Mouse (Mus musculus): Measurements from ENCODE around the gene Misp. TPM values are rescaled to one million over a fixed set of nuclear protein-coding genes. Genes with fewer than 3 reads are reported as not detected.

Misp gene
- polyA plus RNA-seq, 1 experiment, result 0.91 TPM

- no peak overlapping the region for H3K4me3 ChIP-seq (ENCODE audit: insufficient read depth, low read length)
- TF ChIP-seq CTCF (IDR thresholded peaks at IDR 0.05; ENCODE audit: low read depth, low read length) (no peak), POLR2A (IDR thresholded peaks at IDR 0.05; ENCODE audit: borderline replicate concordance, low read depth, low read length) (no peak)
- H3K4me1 ChIP-seq (ENCODE audit: control insufficient read depth, insufficient read depth, low read length), result no peaks in the 10 kb centered on the region
- no peak overlapping the region for H3K27ac ChIP-seq (ENCODE audit: insufficient read depth, low read depth, low read length)
Observed at GRCm38 (mm10) chr10:79818225-79818624, 2.6 kb upstream of the Misp start.

DNA sequence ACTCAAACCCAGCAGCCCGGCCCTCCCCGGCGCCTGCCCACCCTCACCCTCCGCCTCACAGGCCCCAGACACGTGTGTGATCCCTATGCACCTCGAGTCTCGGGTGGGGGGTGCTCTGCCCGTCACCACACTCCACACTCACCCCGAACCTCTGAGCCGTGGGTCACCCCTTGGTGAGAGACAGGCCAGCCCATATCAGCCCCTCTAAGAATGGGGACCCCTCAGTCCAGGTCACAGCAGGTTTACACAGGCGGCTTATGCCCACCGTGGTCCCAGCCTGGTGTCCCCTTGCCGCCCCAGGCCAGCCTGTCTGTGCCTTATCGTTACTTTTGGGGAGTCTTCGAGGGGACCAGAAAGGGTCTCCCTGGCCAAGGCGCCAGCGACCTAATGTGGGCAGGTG is 1.2 kb upstream of the Misp start:
- Histone ChIP-seq H3K27ac (ENCODE audit: insufficient read depth, low read depth, low read length) (no peak overlapping the region), H3K4me3 (ENCODE audit: insufficient read depth, low read length) (no peak overlapping the region), H3K4me1 (ENCODE audit: control insufficient read depth, insufficient read depth, low read length) (peaks cover 6% of the 10 kb centered on the region)
- no peak for TF ChIP-seq CTCF (IDR thresholded peaks at IDR 0.05; ENCODE audit: low read depth, low read length)
- no peak for TF ChIP-seq POLR2A (IDR thresholded peaks at IDR 0.05; ENCODE audit: borderline replicate concordance, low read depth, low read length)

GRCm38 (mm10) chr10:79820277-79820676 is 512 bp upstream of the Misp start:
- Histone ChIP-seq H3K27ac (ENCODE audit: insufficient read depth, low read depth, low read length) (no peak overlapping the region), H3K4me3 (ENCODE audit: insufficient read depth, low read length) (no peak overlapping the region), H3K4me1 (ENCODE audit: control insufficient read depth, insufficient read depth, low read length) (peaks cover 8% of the 10 kb centered on the region)
- TF ChIP-seq CTCF (IDR thresholded peaks at IDR 0.05; ENCODE audit: low read depth, low read length), result no peak

- TF ChIP-seq POLR2A (IDR thresholded peaks at IDR 0.05; ENCODE audit: borderline replicate concordance, low read depth, low read length) (no peak), CTCF (IDR thresholded peaks at IDR 0.05; ENCODE audit: low read depth, low read length) (no peak)
- no peak overlapping the region for H3K27ac ChIP-seq (ENCODE audit: insufficient read depth, low read depth, low read length)
- H3K4me3 ChIP-seq (ENCODE audit: insufficient read depth, low read length), result no peak overlapping the region
- H3K4me1 ChIP-seq (ENCODE audit: control insufficient read depth, insufficient read depth, low read length), result peaks cover 8% of the 10 kb centered on the region
Observed at GRCm38 (mm10) chr10:79821731-79822130, 942 bp downstream of the Misp start.

DNA sequence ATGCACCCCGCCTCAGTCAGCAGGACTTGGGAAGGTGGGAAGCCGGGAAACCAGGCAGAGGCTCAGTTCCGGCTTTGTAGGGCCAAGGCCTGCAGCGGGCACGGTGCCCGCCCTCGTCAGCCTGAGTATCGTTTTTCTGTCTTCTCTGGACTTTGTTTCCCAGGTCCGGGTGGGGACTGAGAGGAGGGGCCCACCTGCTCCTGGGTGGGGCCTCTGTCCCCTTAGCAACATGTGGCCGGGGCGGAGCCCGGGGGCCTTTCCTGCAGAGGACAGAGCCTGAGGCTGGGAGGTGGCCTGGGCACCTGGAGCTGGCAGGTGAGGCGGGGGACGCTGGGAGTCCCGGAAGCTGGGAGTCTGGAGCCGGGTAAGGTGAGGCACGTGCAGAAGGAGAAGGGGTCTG is 1.6 kb downstream of the Misp start:
- no peak overlapping the region for H3K27ac ChIP-seq (ENCODE audit: insufficient read depth, low read depth, low read length)
- no peak for TF ChIP-seq POLR2A (IDR thresholded peaks at IDR 0.05; ENCODE audit: borderline replicate concordance, low read depth, low read length)
- no peak for TF ChIP-seq CTCF (IDR thresholded peaks at IDR 0.05; ENCODE audit: low read depth, low read length)
- no peak overlapping the region for H3K4me3 ChIP-seq (ENCODE audit: insufficient read depth, low read length)
- H3K4me1 ChIP-seq (ENCODE audit: control insufficient read depth, insufficient read depth, low read length), result peaks cover 8% of the 10 kb centered on the region

DNA sequence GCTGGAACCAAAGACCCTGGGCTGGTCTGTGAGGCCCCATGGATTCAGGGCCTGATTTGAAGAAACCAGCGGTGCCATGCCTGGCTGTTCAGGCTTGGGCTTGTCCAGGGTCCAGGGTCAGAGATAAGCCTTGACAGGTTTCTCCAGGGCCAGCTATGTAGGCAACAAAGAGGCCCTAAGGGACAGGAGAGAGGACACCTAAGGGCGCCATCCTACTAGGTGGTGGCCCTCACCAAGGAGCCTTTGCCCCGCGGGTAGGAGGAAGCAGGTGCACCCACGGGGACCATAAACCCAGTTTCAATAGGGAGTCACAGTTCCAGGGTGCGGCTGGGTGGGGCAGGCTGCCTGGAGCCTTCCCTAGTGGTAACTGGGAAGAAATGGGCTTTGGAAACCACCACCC is 2.2 kb downstream of the Misp start:
- TF ChIP-seq POLR2A (IDR thresholded peaks at IDR 0.05; ENCODE audit: borderline replicate concordance, low read depth, low read length) (no peak), CTCF (IDR thresholded peaks at IDR 0.05; ENCODE audit: low read depth, low read length) (no peak)
- Histone ChIP-seq H3K4me3 (ENCODE audit: insufficient read depth, low read length) (no peak overlapping the region), H3K4me1 (ENCODE audit: control insufficient read depth, insufficient read depth, low read length) (peaks cover 8% of the 10 kb centered on the region), H3K27ac (ENCODE audit: insufficient read depth, low read depth, low read length) (no peak overlapping the region)

DNA sequence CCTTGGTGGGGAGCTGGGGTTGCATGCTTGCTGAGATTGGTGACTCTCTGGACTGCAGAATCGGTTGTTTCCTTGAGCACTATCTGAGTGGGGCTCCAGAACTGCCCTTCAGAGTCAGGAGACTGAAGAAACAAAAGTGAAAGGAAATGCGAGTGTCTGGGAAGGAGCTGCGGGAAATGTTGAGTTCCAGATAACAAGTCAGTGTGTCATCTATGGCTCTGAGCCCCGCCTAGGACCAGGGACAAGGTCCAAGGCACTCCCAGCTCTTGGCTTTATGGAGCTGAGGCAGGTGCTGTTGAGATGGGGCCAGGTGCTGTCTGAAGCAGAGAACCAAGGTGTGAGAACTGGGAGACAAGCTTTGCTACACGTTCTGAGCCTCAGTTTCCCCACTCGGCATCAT is 3.6 kb downstream of the Misp start:
- Histone ChIP-seq H3K4me1 (ENCODE audit: control insufficient read depth, insufficient read depth, low read length) (peaks cover 8% of the 10 kb centered on the region), H3K4me3 (ENCODE audit: insufficient read depth, low read length) (peak overlapping the region; percentile 21), H3K27ac (ENCODE audit: insufficient read depth, low read depth, low read length) (no peak overlapping the region)
- TF ChIP-seq POLR2A (IDR thresholded peaks at IDR 0.05; ENCODE audit: borderline replicate concordance, low read depth, low read length) (no peak), CTCF (IDR thresholded peaks at IDR 0.05; ENCODE audit: low read depth, low read length) (no peak)

DNA sequence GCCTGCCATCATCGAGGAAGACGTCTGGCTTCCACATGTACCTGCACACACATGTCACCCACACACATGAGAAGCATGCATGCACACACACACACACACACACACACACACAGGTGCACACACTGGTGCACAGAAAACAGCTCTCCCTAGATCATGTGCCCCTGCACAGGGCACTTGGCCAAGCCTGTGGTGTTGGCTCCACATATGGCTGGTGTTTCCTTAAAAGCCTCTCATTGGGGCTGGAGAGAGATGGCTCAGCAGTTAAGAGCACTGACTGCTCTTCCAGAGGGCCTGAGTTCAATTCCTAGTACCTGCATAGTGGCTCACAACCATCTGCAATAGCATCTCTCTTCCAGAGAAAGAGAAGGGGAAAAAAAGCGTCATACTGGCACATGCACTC is 10.8 kb downstream of the Misp start:
- H3K4me3 ChIP-seq (ENCODE audit: insufficient read depth, low read length), result no peak overlapping the region
- H3K4me1 ChIP-seq (ENCODE audit: control insufficient read depth, insufficient read depth, low read length), result 0 out of 2 replicates have a peak, but pooled peaks cover 5% of the 10 kb centered on the region
- no peak for TF ChIP-seq CTCF (IDR thresholded peaks at IDR 0.05; ENCODE audit: low read depth, low read length)
- H3K27ac ChIP-seq (ENCODE audit: insufficient read depth, low read depth, low read length), result no peak overlapping the region

GRCm38 (mm10) chr10:79832026-79832785 is 11.4 kb downstream of the Misp start:
- TF ChIP-seq CTCF (IDR thresholded peaks at IDR 0.05; ENCODE audit: low read depth, low read length) (no peak), POLR2A (IDR thresholded peaks at IDR 0.05; ENCODE audit: borderline replicate concordance, low read depth, low read length) (no peak)
- no peak overlapping the region for H3K4me3 ChIP-seq (ENCODE audit: insufficient read depth, low read length)
- H3K27ac ChIP-seq (ENCODE audit: insufficient read depth, low read depth, low read length), result no peak overlapping the region
- 0 out of 2 replicates have a peak, but pooled peaks cover 5% of the 10 kb centered on the region for H3K4me1 ChIP-seq (ENCODE audit: control insufficient read depth, insufficient read depth, low read length)

- TF ChIP-seq POLR2A (IDR thresholded peaks at IDR 0.05; ENCODE audit: borderline replicate concordance, low read depth, low read length), result no peak
- no peak for TF ChIP-seq CTCF (IDR thresholded peaks at IDR 0.05; ENCODE audit: low read depth, low read length)
- Histone ChIP-seq H3K4me3 (ENCODE audit: insufficient read depth, low read length) (no peak overlapping the region), H3K4me1 (ENCODE audit: control insufficient read depth, insufficient read depth, low read length) (peaks cover 5% of the 10 kb centered on the region; the same call in 1 of the 2 replicates), H3K27ac (ENCODE audit: insufficient read depth, low read depth, low read length) (no peak overlapping the region)
Observed at GRCm38 (mm10) chr10:79832786-79833181, 12.0 kb downstream of the Misp start.

Measured in bone marrow macrophage, adult 2 months (primary cell).